Mouse (Mus musculus) ES-Bruce4 (cell line): Measurements from ENCODE around the gene U2surp.

ENCODE experiments used
- CTCF ChIP-seq: IDR thresholded peaks from one replicate; pipeline ENCODE4 v1.8.1; 2011; ENCODE audit warnings: low read depth, low read length
- EP300 ChIP-seq: IDR thresholded peaks from 2 replicates; pipeline ENCODE4 v1.6.1; 2011; ENCODE audit warnings: low read depth, low read length; ENCODE audit not compliant: insufficient read depth
- POLR2A ChIP-seq: IDR thresholded peaks from one replicate; pipeline ENCODE4 v1.8.1; 2011; ENCODE audit warnings: low read length; ENCODE audit not compliant: insufficient read depth

GRCm38 (mm10) chr9:95559936-95560735 is 48.3 kb upstream of the U2surp start:
- TF ChIP-seq CTCF: no peak
- TF ChIP-seq POLR2A: no peak
- no peak for TF ChIP-seq EP300
